Comparison of ENCODE assay signal across 8 mouse cellular contexts in genomic region chr6:122804418-122804817, GRCm38 (mm10). TPM values are rescaled to one million over a fixed set of nuclear protein-coding genes. Genes with fewer than 3 reads are reported as not detected.
DNase-seq lines count a peak whose midpoint lies in the region; ATAC-seq and TF ChIP-seq lines count a peak whose summit lies in the region.

No protein-coding gene starts in this region.

- 21% methylated on average over 5 of the region's 5 CpGs for WGBS in kidney, postnatal 0 days
- WGBS in liver, embryonic 14.5 days (ENCODE audit: insufficient replicate concordance): 8% methylated on average over 5 of the region's 5 CpGs

- no peak overlapping the region for H3K27ac ChIP-seq in kidney, postnatal 0 days
- H3K27ac ChIP-seq in liver, embryonic 14.5 days: peak overlapping the region; percentile 43

- TF ChIP-seq CTCF in G1E (IDR thresholded peaks at IDR 0.05; ENCODE audit: low read depth, low read length): peak; percentile 81
- peak; percentile 88 for TF ChIP-seq CTCF in kidney, postnatal 0 days (IDR thresholded peaks at IDR 0.05; ENCODE audit: low read depth)
- TF ChIP-seq CTCF in liver, embryonic 14.5 days (IDR thresholded peaks at IDR 0.05; ENCODE audit: low read depth): peak; percentile 94

- peaks cover 10% of the 10 kb centered on the region for H3K4me1 ChIP-seq in G1E (ENCODE audit: insufficient read depth, low read depth, low read length)
- H3K4me1 ChIP-seq in kidney, postnatal 0 days (replicated peaks; ENCODE audit: insufficient read depth, low read length): peaks cover 8% of the 10 kb centered on the region; the same call in 1 of the 2 replicates
- H3K4me1 ChIP-seq in liver, embryonic 14.5 days (replicated peaks; ENCODE audit: control insufficient read depth in 2 of 2, insufficient read depth in 2 of 2, low read length in 1 of 2): peaks cover 10 to 20% of the 10 kb centered on the region in 2 experiments

- DNase-seq in B cell, adult 2 months: peak; percentile 88 to 90
- DNase-seq in G1E (ENCODE audit: low spot score): no peak
- DNase-seq in cerebellum, adult 11 months: peak; percentile 73
- peak; percentile 48 to 73 for DNase-seq in frontal cortex, postnatal 14 days (ENCODE audit: low spot score in 2 of 2)
- DNase-seq in kidney, postnatal 0 days (ENCODE audit: low spot score): peak; percentile 86
- peak; percentile 76 to 85 (median 80) for DNase-seq in liver, embryonic 14.5 days (ENCODE audit: low read depth in 3 of 3, low spot score in 3 of 3)
- peak; percentile 90 for DNase-seq in retina, embryonic 14.5 days (ENCODE audit: low spot score)
- peak; percentile 90 for DNase-seq in thymus, postnatal 4 days

- H3K4me2 ChIP-seq in kidney, postnatal 0 days (ENCODE audit: low read length): no peak overlapping the region
- no peak overlapping the region for H3K4me2 ChIP-seq in liver, embryonic 14.5 days (ENCODE audit: low read depth)

- no peak for TF ChIP-seq EP300 in liver, embryonic 14.5 days (IDR thresholded peaks at IDR 0.05; ENCODE audit: low read depth)

- H3K9ac ChIP-seq in kidney, postnatal 0 days (ENCODE audit: low read depth, low read length): no peak overlapping the region
- H3K9ac ChIP-seq in liver, embryonic 14.5 days (replicated peaks): no peak overlapping the region

- H3K9me3 ChIP-seq in G1E (replicated peaks): no peaks in the 10 kb centered on the region
- H3K9me3 ChIP-seq in kidney, postnatal 0 days (replicated peaks; ENCODE audit: low read length): no peaks in the 10 kb centered on the region
- H3K9me3 ChIP-seq in liver, embryonic 14.5 days (ENCODE audit: control insufficient read depth, low read length): no peaks in the 10 kb centered on the region

- no peaks in the 10 kb centered on the region for H3K36me3 ChIP-seq in G1E (replicated peaks)
- H3K36me3 ChIP-seq in kidney, postnatal 0 days (ENCODE audit: insufficient read depth, low read length): no peaks in the 10 kb centered on the region
- H3K36me3 ChIP-seq in liver, embryonic 14.5 days (replicated peaks; ENCODE audit: control insufficient read depth, insufficient read depth, low read depth): no peaks in the 10 kb centered on the region

- ATAC-seq in G1E (ENCODE audit: extremely low read depth, insufficient number of reproducible peaks, low FRiP score, poor library complexity, severe bottlenecking): peak; percentile 80
- ATAC-seq in kidney, postnatal 0 days (replicated peaks; ENCODE audit: low FRiP score, low read depth): 0 out of 2 replicates have a peak, but pooled peaks have one; percentile 26
- peak; percentile 33 for ATAC-seq in liver, embryonic 14.5 days (ENCODE audit: insufficient read depth)

- H3K4me3 ChIP-seq in G1E (ENCODE audit: low read depth, low read length): no peak overlapping the region
- no peak overlapping the region for H3K4me3 ChIP-seq in kidney, postnatal 0 days (replicated peaks; ENCODE audit: low read depth, low read length)
- H3K4me3 ChIP-seq in liver, embryonic 14.5 days (ENCODE audit: insufficient read depth in 1 of 2, low read depth in 2 of 2, low read length in 2 of 2): no peak overlapping the region

- H3K27me3 ChIP-seq in G1E (ENCODE audit: insufficient read depth, low read length): peaks cover 8% of the 10 kb centered on the region; the same call in 1 of the 2 replicates
- no peaks in the 10 kb centered on the region for H3K27me3 ChIP-seq in kidney, postnatal 0 days (ENCODE audit: insufficient read depth, low read length)
- H3K27me3 ChIP-seq in liver, embryonic 14.5 days (ENCODE audit: control insufficient read depth, insufficient read depth, low read length): no peaks in the 10 kb centered on the region

RNA-seq across cellular contexts. Expression of gene Slc2a3, which starts 3.0 kb away (rescaled TPM):
- 375 and 431 TPM in 2 replicates for total RNA-seq in G1E (2014; fragmentation: Nextera tagmentation)
- total RNA-seq in G1E (2017): 371 and 387 TPM in 2 replicates
- polyA plus RNA-seq in G1E (2012): 73.2 and 97.6 TPM in 2 replicates
- polyA plus RNA-seq in kidney, postnatal 0 days (2015; fragmentation: Nextera tagmentation; extraction: Ambion mirVana): 4.1 and 4.4 TPM in 2 replicates
- polyA plus RNA-seq in liver, embryonic 14.5 days (2012; rRNA removed): 8.7 and 9.6 TPM in 2 replicates
- polyA plus RNA-seq in liver, embryonic 14.5 days (2014; fragmentation: Nextera tagmentation; extraction: Ambion mirVana): 13.9 and 16.0 TPM in 2 replicates

RNA-seq across cellular contexts. Expression of gene Foxj2, which starts 15.3 kb away (rescaled TPM):
- total RNA-seq in G1E (2014; fragmentation: Nextera tagmentation): 24.3 and 27.8 TPM in 2 replicates
- 3.9 and 4.0 TPM in 2 replicates for total RNA-seq in G1E (2017)
- 18.6 and 20.5 TPM in 2 replicates for polyA plus RNA-seq in G1E (2012)
- 5.2 and 5.5 TPM in 2 replicates for polyA plus RNA-seq in kidney, postnatal 0 days (2015; fragmentation: Nextera tagmentation; extraction: Ambion mirVana)
- 1.3 TPM in 2 replicates for polyA plus RNA-seq in liver, embryonic 14.5 days (2012; rRNA removed)
- 1.1 and 1.3 TPM in 2 replicates for polyA plus RNA-seq in liver, embryonic 14.5 days (2014; fragmentation: Nextera tagmentation; extraction: Ambion mirVana)

RNA-seq across cellular contexts. Expression of gene C3ar1, which starts 51.5 kb away (rescaled TPM):
- total RNA-seq in G1E (2014; fragmentation: Nextera tagmentation): not detected in 2 replicates
- total RNA-seq in G1E (2017): 0.23 and 0.38 TPM in 2 replicates
- not detected in 2 replicates for polyA plus RNA-seq in G1E (2012)
- 2.1 and 2.3 TPM in 2 replicates for polyA plus RNA-seq in kidney, postnatal 0 days (2015; fragmentation: Nextera tagmentation; extraction: Ambion mirVana)
- 0.55 and 0.57 TPM in 2 replicates for polyA plus RNA-seq in liver, embryonic 14.5 days (2012; rRNA removed)
- polyA plus RNA-seq in liver, embryonic 14.5 days (2014; fragmentation: Nextera tagmentation; extraction: Ambion mirVana): 0.59 and 0.66 TPM in 2 replicates

Comparison
In these comparisons a context has a peak if more than half of its experiments do, and no peak if none do; other contexts are left out.
1. ATAC-seq: peak in every context shown above with its lines; median percentile 80 in G1E; 33 in liver, embryonic 14.5 days; 26 in kidney, postnatal 0 days.